Mouse (Mus musculus) leukemia stem cell, adult 10-12 weeks (primary cell): ENCODE results near the gene Zfp68. TPM values are rescaled to one million over a fixed set of nuclear protein-coding genes. Genes with fewer than 3 reads are reported as not detected.

Experiments used
- polyA plus RNA-seq: library from polyadenylated mRNA; stranded (reverse); fragments of >175 nt; gene quantifications from 2 replicates; pipeline ENCODE4 v1.2.3, GENCODE M21; 2012; ENCODE audit warnings: low replicate concordance

Gene Zfp68
- 0.21 and 0.64 TPM in 2 replicates for polyA plus RNA-seq

DNA sequence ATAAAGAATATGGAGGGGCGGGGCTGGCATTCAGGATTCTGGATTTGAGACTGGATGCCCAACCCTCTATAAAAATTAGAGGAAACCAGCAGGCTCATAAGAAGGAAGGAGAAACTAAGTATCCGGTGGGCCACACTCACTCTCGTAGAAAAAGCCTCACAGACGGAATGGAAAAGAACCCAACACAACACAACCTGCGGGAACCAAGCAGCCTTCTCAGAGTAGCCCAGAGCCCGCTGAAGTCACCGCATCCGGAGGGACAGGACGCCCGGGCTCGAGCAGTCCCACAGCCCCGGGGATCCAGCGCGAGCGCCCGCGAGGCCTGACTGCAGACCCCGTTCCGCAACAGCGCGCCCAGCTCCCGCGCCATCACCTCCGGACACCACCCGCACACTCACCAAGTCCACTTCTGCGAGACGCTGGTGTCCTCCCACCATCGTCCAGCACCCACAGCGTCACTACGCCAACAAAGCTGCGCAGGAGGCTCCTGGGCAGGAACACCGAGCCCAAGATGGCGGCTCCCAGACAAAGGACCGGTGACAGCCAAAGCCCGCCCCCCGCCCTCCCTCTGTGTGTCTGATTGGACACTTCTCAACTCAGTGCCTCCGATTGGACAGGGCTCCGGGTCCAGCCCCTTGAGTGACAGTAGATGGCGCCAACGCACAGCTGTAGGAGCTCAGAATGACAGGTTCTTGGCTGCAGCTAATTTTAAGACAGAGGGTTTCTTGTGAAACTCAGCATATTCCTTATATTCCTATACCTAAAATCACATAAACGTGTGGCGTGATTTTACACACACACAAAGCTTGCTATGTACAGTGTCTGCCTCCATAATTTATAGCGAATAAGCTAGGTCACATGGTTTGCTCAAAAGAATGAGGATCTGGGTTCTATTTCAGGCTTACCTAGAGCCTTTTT lies at the start of gene Zfp68:
Gene Zfp68 (minus strand): TSS at position 551 of the 918 bp plus-strand sequence.

DNA sequence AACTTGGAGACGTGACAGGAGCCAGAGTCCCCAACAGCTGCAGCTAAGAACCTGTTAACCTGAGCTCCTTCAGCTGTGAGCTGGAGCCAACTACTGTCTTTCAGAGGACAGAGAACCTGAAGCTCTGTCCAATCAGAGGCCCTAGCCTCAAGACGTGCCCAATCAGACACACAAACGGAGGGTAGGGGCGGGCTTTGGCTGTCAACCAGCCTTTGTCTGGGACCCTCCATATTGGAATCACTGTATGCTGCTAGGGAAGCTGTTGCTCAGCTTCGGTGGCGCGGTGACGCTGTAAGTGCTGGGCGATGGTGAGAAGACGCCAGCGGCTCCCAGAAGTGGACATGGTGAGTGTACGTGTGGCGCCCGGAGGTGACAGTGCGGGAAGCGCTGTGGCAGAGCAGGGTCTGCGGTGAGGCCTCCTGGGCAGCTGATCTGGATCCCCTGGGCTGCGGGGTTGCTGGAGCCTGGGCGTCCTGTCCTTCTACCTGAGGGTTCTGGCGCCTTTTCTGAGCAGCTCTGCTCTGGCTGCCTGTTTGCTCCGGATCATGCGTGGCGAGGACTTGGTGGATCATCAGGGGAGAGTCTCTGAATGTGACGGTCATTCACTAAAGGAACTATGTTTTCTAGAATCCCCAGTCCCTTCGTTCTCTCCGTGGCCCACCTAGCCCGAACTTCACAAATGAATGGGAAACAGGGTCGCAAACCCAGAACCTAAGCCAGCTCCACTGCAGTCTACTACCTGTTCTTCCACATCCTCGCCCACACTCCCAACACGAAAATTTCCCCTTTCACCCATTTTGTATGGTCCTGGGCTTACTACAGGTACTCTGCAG lies 3.3 kb upstream of the Zfp68 start, which contains the start of gene A430033K04Rik:
Gene A430033K04Rik (plus strand): TSS at position 215 of the 833 bp plus-strand sequence.

DNA sequence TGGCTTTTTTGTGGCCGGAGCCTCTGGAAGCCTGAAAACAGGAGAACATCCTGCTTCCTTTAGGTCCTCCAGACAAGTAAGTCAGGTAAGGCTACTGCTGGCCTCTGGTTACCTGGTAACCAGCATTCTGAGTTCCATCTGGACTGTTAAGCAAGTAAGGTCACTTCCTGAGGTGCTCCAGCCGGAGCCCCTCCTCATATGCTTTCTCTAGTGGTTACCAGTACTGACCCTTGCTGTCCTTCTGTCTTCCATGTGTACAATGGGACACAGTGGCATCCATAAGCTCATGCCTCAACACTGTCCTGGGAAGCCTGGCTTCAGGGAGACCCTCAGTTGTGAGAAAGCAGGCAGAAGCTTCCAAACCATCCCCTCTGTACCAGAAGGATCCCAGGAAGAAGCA lies 54.9 kb downstream of the Zfp68 start, which contains the start of gene 1700123K08Rik:
Gene 1700123K08Rik (minus strand): TSS at position 101 of the 400 bp plus-strand sequence.

Other genes starting within 250 kb of the Zfp68 start
- 0.10 and 0.58 TPM in 2 replicates for gene Zfp157, start 178.3 kb downstream of the Zfp68 start, polyA plus RNA-seq
- not detected in 2 replicates for gene 1700123K08Rik, start 55.0 kb downstream of the Zfp68 start, polyA plus RNA-seq
- 0.81 TPM in 1 of 2 replicates, not detected in the other for gene A430033K04Rik, start 3.1 kb upstream of the Zfp68 start, polyA plus RNA-seq
- gene Fam20c, start 134.8 kb upstream of the Zfp68 start, polyA plus RNA-seq: 0.64 and 0.95 TPM in 2 replicates
- gene Gm5294, start 200.3 kb upstream of the Zfp68 start, polyA plus RNA-seq: 0.50 TPM in 1 of 2 replicates, not detected in the other